Mouse (Mus musculus): ENCODE data around the gene Strap.
"Not testable (repeated sequence)": the region's sequence is repeated elsewhere in the genome, so short reads cannot be mapped to it uniquely, and the experiment has no call there.

Strap gene

GRCm38 (mm10) chr6:137734846-137735609 is at the start of gene Strap:
Gene Strap (plus strand): TSS chr6:137735078.
- DNase-seq, result peak; percentile 95

- no peak for DNase-seq
These were observed 47.2 kb upstream of the Strap start for GRCm38 (mm10) chr6:137687667-137688066.

DNA sequence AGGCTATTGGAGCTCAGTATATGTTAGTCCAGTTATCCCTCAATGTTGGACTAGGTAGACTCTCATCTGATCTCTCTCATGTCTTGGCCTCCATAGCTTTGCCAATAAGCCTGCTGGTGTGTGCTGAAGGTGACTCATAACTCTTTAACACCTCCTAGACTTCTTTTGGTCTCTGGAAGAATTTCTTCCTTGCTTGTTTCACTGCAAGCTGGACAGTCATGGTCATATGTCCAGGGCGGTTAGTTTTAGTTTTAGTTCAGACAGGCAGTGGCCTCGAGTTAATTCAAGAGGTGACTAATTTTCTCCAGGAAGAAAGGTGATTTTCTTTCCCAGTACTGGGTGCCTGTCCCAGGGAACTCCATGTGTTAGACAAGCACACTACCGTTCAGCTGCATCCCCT is 46.8 kb upstream of the Strap start:
- DNase-seq, result no peak

DNA sequence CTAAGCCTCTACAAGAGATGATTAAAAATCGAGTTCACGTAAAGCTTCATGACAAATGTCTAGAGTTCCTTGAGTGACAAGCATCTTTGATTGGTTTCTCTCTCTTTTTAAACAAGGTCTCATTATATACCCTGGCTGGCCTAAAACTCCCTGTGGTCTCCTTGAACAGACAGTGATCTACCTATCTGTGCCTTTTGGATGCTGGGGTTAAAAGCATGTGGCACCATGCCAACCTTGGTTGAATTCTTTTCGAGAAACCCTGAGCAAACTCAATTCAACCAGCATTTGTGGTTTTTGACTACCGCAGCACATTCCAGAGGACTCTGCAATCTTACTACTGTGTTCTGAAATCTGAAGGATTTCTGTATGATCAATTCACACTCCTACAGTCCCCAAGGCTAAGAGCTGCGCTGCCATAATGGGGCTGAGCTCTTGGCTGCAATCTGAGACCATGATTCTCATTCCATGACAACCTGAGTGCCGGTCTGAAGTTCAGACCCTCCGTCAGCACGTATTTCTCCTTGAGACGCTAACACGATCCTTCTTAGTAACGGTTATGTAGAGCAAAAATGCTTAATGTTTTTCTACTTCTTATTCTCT is 46.3 kb upstream of the Strap start:
- no peak for DNase-seq

DNA sequence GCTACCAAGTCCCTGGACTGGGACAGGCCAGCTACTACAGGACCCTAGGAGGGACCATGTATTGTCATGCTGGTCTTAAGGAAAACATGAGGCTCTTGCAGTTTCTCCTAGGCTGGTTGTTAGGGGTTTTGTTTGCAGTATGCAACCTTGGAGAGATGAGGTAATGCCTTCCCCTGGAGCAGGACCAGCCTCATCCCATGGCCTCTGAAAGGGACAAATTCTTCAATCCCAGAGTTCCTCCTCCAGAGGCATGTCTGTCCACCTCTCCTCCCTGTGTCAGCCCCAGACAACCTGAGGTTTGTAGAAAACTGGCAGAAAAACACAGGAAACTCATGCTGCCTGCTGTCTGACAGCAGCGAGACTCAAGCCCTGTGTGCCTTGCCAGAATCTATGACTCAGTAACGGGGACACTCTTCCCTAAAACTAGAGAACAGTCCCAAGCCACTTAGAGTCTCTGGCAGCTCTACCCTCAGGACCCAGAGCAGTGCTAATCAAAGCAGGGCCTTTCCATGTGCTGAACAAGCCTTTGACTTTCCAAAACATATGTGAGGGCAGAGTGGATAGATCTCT is 44.2 kb upstream of the Strap start:
- DNase-seq, result peak; percentile 24

GRCm38 (mm10) chr6:137694310-137694709 is 40.6 kb upstream of the Strap start:
- no peak for DNase-seq

GRCm38 (mm10) chr6:137695046-137695445 is 39.8 kb upstream of the Strap start:
- DNase-seq, result no peak

GRCm38 (mm10) chr6:137696445-137697204 is 38.3 kb upstream of the Strap start:
- no peak for DNase-seq

- no peak for DNase-seq
These were observed 35.4 kb upstream of the Strap start for GRCm38 (mm10) chr6:137699434-137699833.

DNA sequence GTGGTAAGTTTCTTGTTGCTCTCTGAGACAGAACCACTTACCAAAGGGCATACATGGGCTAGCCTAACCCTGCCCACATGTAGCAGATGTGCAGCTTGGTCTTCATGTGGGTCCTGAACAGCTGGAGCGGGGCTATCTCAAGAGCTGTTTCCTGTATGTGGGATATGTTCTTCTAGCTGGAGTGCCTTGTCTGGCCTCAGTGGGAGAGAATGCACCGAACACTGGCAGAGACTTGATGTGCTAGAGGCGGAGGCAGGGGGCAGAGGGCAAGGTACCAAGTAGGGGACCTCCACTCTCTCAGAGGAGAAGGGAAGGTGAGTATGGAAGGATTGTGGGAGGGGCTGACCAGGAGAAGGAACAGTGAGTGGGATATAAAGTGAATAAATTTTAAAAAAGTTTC is 32.7 kb upstream of the Strap start:
- no peak for DNase-seq

GRCm38 (mm10) chr6:137702918-137703317 is 32.0 kb upstream of the Strap start:
- no peak for DNase-seq

- no peak for DNase-seq
These were observed 31.4 kb upstream of the Strap start for GRCm38 (mm10) chr6:137703431-137703830.

DNA sequence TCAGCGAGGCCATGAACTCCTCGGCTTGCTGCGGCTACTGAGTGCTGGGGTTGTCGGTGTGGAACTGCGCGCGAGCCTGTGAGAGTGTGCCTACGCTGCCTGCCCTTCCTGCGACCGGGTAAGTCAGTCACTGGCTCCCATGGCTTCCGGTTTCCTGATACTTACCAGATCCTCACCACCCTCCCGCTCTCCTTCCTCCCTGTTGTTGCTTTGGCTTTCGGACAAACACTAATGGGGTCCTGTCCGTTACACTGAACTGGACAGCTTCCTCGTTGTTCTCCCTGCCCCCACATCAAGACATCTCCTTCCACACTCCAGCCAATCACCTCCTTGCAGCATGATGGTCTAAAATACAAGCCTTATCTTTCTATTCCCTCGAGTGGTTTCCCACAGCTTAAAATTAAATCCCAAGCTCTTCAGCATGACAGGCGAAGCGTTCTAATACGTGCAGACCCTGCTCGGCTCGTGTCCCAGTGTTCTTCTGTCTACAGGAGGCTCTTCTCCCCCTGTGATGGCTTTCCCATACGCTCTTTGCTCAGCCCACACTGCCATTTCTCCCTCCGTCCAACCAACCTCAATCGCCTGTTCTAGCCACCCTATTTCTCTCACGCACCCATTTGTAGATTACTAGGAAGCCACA is 30.5 kb upstream of the Strap start:
- DNase-seq, result no peak

DNA sequence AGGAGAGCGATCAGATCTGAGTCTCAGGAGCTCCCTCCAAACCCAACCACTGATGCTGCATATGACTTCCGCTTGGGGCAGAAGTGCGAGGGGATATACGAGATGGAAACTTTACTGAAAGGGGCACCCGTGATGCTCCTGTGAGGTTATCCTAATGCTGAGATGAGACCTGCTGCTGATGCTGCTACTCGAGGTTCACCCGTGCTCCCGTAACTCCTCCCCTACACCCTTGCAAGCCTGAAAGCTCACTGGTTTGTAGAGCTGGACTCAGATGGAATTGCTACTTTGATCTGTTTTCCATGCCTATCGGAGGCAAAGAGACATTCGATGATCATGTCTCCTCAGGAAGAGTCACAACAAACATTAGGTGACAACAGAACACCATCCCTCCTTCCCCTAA is 28.7 kb upstream of the Strap start:
- DNase-seq, result no peak

DNA sequence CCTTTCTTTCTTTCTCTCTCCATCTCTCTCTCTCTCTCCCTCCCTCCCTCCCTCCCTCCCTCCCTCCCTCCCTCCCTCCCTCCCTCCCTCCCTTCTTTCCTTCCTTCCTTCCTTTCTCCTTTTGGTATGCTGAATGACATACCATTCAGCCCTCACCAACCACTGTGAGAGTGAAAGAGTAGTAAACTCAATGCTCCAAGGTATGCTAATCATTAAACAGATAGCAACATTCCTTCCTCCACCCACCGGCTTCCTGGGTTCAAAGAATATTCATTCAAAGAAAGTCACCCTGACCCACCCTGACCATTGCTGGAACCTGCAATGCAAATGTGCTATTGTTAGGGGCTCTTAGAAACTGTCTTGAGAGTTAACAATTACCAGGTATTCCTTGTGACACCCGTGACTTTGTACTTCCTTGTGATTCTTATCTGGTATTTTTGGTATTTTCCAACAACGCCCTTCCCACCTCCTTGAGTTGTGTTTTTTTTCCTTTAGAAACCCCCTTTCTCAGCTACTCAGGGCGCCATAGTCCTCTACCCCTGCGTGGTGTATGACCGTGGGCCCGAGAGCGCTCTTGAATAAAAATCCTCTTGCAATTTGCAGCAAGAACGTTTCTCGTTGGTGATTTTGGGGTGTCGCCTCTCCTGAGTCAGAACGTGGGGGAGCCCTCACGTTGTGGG is 26.0 kb upstream of the Strap start:
- DNase-seq, result not testable (repeated sequence)

GRCm38 (mm10) chr6:137710179-137711037 is 24.5 kb upstream of the Strap start:
- DNase-seq, result no peak

DNA sequence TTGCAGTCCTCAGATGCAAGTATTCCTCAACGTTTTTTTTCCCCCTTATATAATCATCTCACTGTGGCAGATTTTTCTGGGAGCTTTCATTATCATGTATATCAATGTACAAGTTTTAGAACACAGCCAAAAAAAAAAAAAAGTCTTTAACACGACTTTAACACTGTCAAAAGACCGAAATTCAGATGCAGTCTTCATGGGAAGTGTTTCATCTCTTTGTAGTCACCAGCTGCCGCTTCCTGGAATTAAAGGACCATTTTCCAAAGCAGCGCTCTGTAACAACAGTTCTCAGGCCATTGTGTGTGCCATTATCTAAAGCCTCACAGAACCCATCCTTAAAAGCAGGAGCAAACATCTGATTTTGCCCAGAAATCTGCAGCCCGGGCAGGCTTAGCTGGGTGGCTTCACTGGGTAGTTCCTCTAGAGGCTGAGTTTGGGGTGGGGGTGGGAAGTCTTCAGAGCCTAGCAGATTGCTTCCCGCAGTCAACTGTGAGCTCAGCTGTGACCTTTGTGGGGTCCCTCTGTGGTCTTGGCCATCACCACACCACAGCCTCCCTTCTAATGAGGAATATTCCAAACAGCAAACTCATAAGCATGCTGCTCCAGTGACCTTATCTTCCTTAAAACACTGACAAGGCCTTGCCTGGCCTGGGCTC is 22.1 kb upstream of the Strap start:
- DNase-seq, result no peak

DNA sequence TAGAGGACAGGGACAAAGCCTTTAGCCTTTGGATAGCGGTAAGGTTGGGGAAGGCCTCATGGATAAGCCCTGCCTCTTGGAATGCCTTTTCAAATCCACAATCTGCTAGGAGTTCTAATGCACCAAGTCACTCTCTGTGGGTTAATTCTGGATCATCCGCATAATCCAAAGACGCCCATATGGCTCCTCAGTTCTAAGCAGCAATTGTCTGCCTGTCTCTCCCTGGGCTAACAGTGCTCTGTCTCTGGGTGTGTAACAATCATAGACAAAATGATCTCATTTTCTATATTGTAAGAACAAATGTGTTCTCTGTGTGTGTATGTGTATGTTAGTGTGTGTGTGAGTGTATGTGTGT is 21.6 kb upstream of the Strap start:
- peak; percentile 33 for DNase-seq

DNA sequence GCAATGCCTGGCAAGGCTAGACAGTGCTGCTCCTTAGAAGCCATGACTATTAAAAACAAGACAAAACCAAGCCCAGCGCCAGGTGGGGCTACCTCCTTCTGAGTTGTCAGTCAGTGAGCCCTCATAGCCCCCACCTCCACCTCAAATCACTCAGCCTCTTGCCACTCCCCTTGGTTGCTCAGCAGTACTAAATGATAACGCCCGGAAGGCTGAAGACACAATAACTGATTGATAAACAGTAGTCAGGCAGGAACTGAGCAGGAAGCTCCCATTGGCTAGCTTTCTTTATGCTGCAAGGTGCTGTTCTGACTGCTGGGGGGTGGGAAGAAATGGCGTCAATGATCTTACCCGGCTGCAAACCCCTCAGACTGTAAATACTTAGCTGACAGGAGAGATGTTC is 18.1 kb upstream of the Strap start:
- DNase-seq, result no peak

DNA sequence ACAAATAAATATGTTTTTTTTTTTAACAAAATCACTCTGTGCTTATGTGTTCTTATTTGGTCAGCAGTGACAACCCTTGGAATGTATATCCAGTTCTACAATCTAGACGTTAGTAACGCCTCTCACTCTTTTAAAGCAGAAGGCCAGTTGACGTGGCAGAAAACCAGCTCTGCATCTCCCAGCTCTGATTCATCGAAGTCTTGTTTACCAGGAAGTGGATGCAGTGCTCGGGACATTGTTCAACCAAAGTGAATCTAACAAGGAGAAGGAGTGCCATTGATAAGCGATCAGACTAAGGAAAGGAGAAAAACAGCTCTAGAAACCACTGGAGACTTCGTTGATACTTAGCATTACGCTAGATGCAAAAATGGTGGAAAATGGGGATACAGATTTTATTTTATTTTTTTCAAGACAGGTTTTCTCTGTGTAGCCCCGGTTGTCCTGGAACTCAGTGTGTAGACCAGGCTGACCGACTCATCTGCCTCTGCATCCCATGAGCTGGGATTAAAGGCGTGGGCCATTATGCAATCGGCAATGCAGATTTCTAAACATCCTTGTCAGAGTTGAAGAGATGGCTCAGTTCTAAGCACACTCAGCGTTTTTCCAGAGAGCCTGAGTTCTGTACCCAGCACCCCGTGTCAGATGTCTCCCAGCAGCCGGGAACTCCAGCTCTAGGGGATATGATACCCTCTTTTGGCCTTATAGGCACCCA is 12.5 kb upstream of the Strap start:
- no peak for DNase-seq
